Mouse (Mus musculus) myocyte (in vitro differentiated cells): ENCODE data around the gene Rbm7. TPM values are rescaled to one million over a fixed set of nuclear protein-coding genes. Genes with fewer than 3 reads are reported as not detected.

Experiments
- H3K27me3 ChIP-seq: one replicate; pipeline ENCODE4 v1.6.1; 2011; ENCODE audit not compliant: control insufficient read depth, insufficient read depth, insufficient read length
- H3K36me3 ChIP-seq: one replicate; pipeline ENCODE4 v1.6.1; 2011; ENCODE audit not compliant: control insufficient read depth, insufficient read depth
- H3K4me2 ChIP-seq: one replicate; pipeline ENCODE4 v1.6.1; 2011; ENCODE audit warnings: low read depth, control low read depth
- H3K4me3 ChIP-seq: one replicate; pipeline ENCODE4 v1.5.1; 2011; ENCODE audit warnings: mild to moderate bottlenecking, control low read depth, moderate library complexity
- H3K79me2 ChIP-seq: one replicate; pipeline ENCODE4 v1.6.1; 2011; ENCODE audit not compliant: control insufficient read depth, insufficient read depth
- H3ac ChIP-seq: one replicate; pipeline ENCODE4 v1.6.1; 2011; ENCODE audit not compliant: control insufficient read depth, insufficient read length
- CEBPB ChIP-seq: IDR thresholded peaks from 2 replicates; pipeline ENCODE4 v1.6.1; 2011; ENCODE audit warnings: mild to moderate bottlenecking, moderate library complexity; ENCODE audit not compliant: poor library complexity, insufficient read depth, severe bottlenecking
- E2F4 ChIP-seq: IDR thresholded peaks from one replicate; pipeline ENCODE4 v1.6.1; 2011; ENCODE audit warnings: mild to moderate bottlenecking, control low read depth, moderate library complexity; ENCODE audit not compliant: insufficient read depth
- MAX ChIP-seq: IDR thresholded peaks from one replicate; pipeline ENCODE4 v1.6.1; 2011; ENCODE audit warnings: low read depth, mild to moderate bottlenecking, control low read depth
- MYOD1 ChIP-seq, 3 experiments: IDR thresholded peaks; one replicate each; pipeline ENCODE4 v1.6.1; 2011; ENCODE audit warnings: control low read depth in 2 of 3, low read depth in 2 of 3, mild to moderate bottlenecking in 2 of 3, moderate library complexity in 1 of 3; ENCODE audit not compliant: insufficient read length in 2 of 3, control insufficient read depth in 1 of 3
- MYOG ChIP-seq, 3 experiments: IDR thresholded peaks; one replicate each; pipeline ENCODE4 v1.6.1; 2011; ENCODE audit warnings: control low read depth in 2 of 3, low read depth in 2 of 3, mild to moderate bottlenecking in 2 of 3; ENCODE audit not compliant: insufficient read length in 2 of 3, control insufficient read depth in 1 of 3, insufficient read depth in 1 of 3
- POLR2A ChIP-seq: IDR thresholded peaks from one replicate; pipeline ENCODE4 v1.6.1; 2011; ENCODE audit warnings: low read depth, mild to moderate bottlenecking, control low read depth, moderate library complexity; ENCODE audit not compliant: insufficient read length
- POLR2AphosphoS2 ChIP-seq: IDR thresholded peaks from one replicate; pipeline ENCODE4 v1.6.1; 2011; ENCODE audit warnings: low read depth, control low read depth; ENCODE audit not compliant: insufficient read length
- REST ChIP-seq: IDR thresholded peaks from one replicate; pipeline ENCODE4 v1.6.1; 2011; ENCODE audit warnings: mild to moderate bottlenecking, control low read depth, moderate library complexity; ENCODE audit not compliant: insufficient read depth, insufficient read length
- SRF ChIP-seq: IDR thresholded peaks from one replicate; pipeline ENCODE4 v1.6.1; 2011; ENCODE audit warnings: low read depth; ENCODE audit not compliant: control insufficient read depth, insufficient read length
- TCF12 ChIP-seq: IDR thresholded peaks from one replicate; pipeline ENCODE4 v1.6.1; 2011; ENCODE audit warnings: mild to moderate bottlenecking, control low read depth; ENCODE audit not compliant: poor library complexity, insufficient read depth, severe bottlenecking
- USF1 ChIP-seq: IDR thresholded peaks from one replicate; pipeline ENCODE4 v1.6.1; 2011; ENCODE audit warnings: low read depth, mild to moderate bottlenecking, control low read depth, moderate library complexity
- polyA plus RNA-seq: library from polyadenylated mRNA; unstranded; fragments of >200 nt; fragmentation: generic; extraction: Trizol; gene quantifications from one replicate; pipeline ENCODE4 v1.2.1, GENCODE M21; 2012; ENCODE audit warnings: missing spikeins

Rbm7 gene
- polyA plus RNA-seq, 1 experiment = 12.3 TPM

- Histone ChIP-seq H3K79me2 (no peaks in the 10 kb centered on the region), H3K4me3 (no peak overlapping the region), H3K27me3 (no peaks in the 10 kb centered on the region), H3ac (no peak overlapping the region), H3K4me2 (no peak overlapping the region), H3K36me3 (no peaks in the 10 kb centered on the region)
- TF ChIP-seq SRF = no peak
- no peak for TF ChIP-seq E2F4
- TF ChIP-seq POLR2A = no peak
- no peak for TF ChIP-seq CEBPB
- no peak for TF ChIP-seq REST
- TF ChIP-seq TCF12 = no peak
- TF ChIP-seq MYOD1 (IDR thresholded peaks at IDR 0.05; ENCODE audit: control insufficient read depth in 1 of 3, insufficient read length in 2 of 3, low read depth in 2 of 3) = no peak
- no peak for TF ChIP-seq POLR2AphosphoS2
- TF ChIP-seq USF1 = no peak
- TF ChIP-seq MAX = no peak
- no peak for TF ChIP-seq MYOG (IDR thresholded peaks at IDR 0.05; ENCODE audit: control insufficient read depth in 1 of 3, insufficient read depth in 1 of 3, insufficient read length in 2 of 3, low read depth in 2 of 3)
These were observed 45.0 kb downstream of the Rbm7 start for GRCm38 (mm10) chr9:48450066-48450465.

GRCm38 (mm10) chr9:48447783-48448209, 47.3 kb downstream of the Rbm7 start:
- Histone ChIP-seq H3K4me3 (no peak overlapping the region), H3K4me2 (no peak overlapping the region), H3K36me3 (no peaks in the 10 kb centered on the region), H3K27me3 (no peaks in the 10 kb centered on the region), H3K79me2 (no peaks in the 10 kb centered on the region), H3ac (no peak overlapping the region)
- no peak for TF ChIP-seq TCF12

GRCm38 (mm10) chr9:48444821-48445220, 50.3 kb downstream of the Rbm7 start:
- H3K79me2 ChIP-seq = no peaks in the 10 kb centered on the region
- H3K4me3 ChIP-seq = no peak overlapping the region
- no peaks in the 10 kb centered on the region for H3K27me3 ChIP-seq
- H3K4me2 ChIP-seq = no peak overlapping the region
- TF ChIP-seq REST = no peak
- no peak for TF ChIP-seq MAX
- no peak for TF ChIP-seq E2F4
- no peak for TF ChIP-seq CEBPB
- no peak for TF ChIP-seq USF1
- no peak overlapping the region for H3ac ChIP-seq
- H3K36me3 ChIP-seq = no peaks in the 10 kb centered on the region

GRCm38 (mm10) chr9:48443873-48444272, 51.2 kb downstream of the Rbm7 start:
- Histone ChIP-seq H3K4me3 (no peak overlapping the region), H3K79me2 (no peaks in the 10 kb centered on the region), H3K36me3 (no peaks in the 10 kb centered on the region), H3K27me3 (no peaks in the 10 kb centered on the region), H3K4me2 (no peak overlapping the region), H3ac (no peak overlapping the region)
- no peak for TF ChIP-seq MYOG (IDR thresholded peaks at IDR 0.05; ENCODE audit: control insufficient read depth in 1 of 3, insufficient read depth in 1 of 3, insufficient read length in 2 of 3, low read depth in 2 of 3)
- no peak for TF ChIP-seq SRF
- no peak for TF ChIP-seq REST
- no peak for TF ChIP-seq CEBPB
- no peak for TF ChIP-seq POLR2A
- no peak for TF ChIP-seq E2F4
- TF ChIP-seq POLR2AphosphoS2 = no peak
- TF ChIP-seq TCF12 = no peak
- no peak for TF ChIP-seq MYOD1 (IDR thresholded peaks at IDR 0.05; ENCODE audit: control insufficient read depth in 1 of 3, insufficient read length in 2 of 3, low read depth in 2 of 3)

Other genes starting within 250 kb of the Rbm7 start
- gene Nxpe2, start 141.8 kb downstream of the Rbm7 start, polyA plus RNA-seq = not detected
- 163 TPM for gene Rexo2, start 14.7 kb downstream of the Rbm7 start, polyA plus RNA-seq
- 41.3 TPM for gene Gm5617, start 143 bp upstream of the Rbm7 start, polyA plus RNA-seq
- gene Nnmt, start 109.9 kb upstream of the Rbm7 start, polyA plus RNA-seq = 4.3 TPM